Mouse (Mus musculus): Measurements from ENCODE around the gene Nfasc.

- TF ChIP-seq CTCF (IDR thresholded peaks at IDR 0.05; ENCODE audit: borderline replicate concordance, insufficient read depth, low read length) (no peak), POLR2A (IDR thresholded peaks at IDR 0.05; ENCODE audit: low read depth, low read length) (no peak)
Observed at GRCm38 (mm10) chr1:132592145-132592544, 149.5 kb downstream of the Nfasc start.
